Mouse (Mus musculus) adrenal gland, postnatal 10 days (tissue): ENCODE measurements around the gene Nxpe3. TPM values are rescaled to one million over a fixed set of nuclear protein-coding genes. Genes with fewer than 3 reads are reported as not detected.
A peak's percentile ranks its signal among the peaks of the same experiment; 100 is the strongest.
"Not testable (repeated sequence)": the region's sequence is repeated elsewhere in the genome, so short reads cannot be mapped to it uniquely, and the experiment has no call there.

ENCODE experiments used
- DNase-seq: peaks from one replicate; pipeline ENCODE4 v3.0.0; 2021; ENCODE audit warnings: mixed read lengths
- total RNA-seq, 2 experiments: library from RNA; stranded (reverse); gene quantifications; 2 replicates each; pipeline ENCODE4 v1.2.3; 2021

The Nxpe3 gene
- total RNA-seq, 2 experiments from 2014 or later = 1.6 to 2.0 TPM

- DNase-seq = not testable (repeated sequence)
Observed at GRCm38 (mm10) chr16:55837653-55838052, 57.4 kb downstream of the Nxpe3 start.

DNA sequence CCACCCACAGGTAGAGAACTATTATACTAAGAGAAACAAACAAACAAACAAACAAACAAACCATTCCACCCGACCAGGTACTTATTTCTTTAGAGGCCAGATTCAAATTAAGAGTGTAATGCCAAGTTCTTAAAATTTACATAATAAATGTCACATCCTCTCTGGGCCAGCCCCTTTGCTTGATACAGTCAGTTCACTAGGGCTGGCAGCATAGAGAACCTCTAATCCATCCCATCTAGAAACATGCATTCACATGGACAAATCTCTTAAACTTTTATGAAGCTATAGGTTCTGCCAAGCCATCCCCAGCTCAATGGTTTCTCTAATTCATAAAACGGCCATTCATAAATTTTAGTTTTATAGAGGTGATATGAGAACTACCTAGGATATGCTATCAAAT lies 57.9 kb downstream of the Nxpe3 start:
- no peak for DNase-seq

DNA sequence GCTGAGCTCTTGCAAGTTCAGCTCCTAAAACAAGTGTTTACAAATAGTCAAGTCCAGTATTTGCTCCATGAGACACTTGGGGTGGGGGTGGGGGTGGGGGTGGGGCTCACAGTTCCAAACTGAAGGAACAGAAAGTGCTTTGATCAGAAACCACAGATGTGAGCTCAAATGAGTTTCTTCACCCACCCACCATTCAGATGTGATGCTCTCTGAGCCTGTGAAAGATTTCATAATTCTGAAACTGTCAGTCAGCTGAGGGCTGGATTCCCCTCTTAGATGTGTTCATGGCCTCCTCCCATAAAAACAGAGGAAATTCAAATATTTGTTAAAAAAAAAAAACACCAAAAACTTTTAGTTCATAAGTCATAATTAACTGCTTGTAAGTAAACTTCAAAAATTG lies 59.3 kb downstream of the Nxpe3 start:
- DNase-seq = no peak

DNA sequence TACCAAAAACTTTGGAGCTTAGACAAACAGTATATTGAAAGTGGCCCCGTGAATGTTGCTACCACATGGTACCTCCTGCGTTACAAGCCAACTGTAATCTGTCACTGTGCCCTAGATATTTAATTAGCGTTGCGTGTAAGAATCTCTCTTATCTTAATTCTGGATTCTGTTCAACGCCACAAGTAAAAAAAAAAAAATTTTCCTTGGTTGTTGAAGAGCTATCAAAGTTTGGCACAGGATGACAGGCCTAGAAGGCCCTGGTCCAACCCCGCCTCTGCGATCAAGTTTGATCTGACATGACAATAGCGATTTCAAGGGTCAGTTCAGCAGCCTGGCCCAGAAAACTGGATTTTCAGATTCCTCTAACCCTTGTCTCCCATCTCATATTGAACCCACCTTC lies 62.5 kb downstream of the Nxpe3 start:
- DNase-seq = no peak

DNA sequence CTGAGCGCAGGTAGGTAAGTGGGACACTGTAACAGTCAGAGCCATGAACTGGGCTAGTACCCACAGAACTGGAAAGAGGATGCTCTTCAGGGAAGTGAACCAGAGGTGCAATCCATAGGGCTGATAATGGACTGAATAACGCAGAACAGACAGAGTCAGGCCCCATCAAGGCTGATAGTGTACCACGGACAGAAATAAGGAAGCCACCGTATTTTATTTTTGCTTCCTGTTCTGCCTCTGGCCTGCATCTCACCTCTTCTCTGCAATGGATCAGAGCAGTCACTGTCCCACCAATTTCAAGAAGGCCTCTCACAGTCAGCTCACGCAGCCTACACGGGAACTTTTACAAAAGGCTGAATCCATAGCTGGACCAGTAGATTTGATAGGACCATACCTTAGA lies 63.0 kb downstream of the Nxpe3 start:
- DNase-seq = no peak

- DNase-seq = no peak
Observed at GRCm38 (mm10) chr16:55831451-55831850, 63.6 kb downstream of the Nxpe3 start.

DNA sequence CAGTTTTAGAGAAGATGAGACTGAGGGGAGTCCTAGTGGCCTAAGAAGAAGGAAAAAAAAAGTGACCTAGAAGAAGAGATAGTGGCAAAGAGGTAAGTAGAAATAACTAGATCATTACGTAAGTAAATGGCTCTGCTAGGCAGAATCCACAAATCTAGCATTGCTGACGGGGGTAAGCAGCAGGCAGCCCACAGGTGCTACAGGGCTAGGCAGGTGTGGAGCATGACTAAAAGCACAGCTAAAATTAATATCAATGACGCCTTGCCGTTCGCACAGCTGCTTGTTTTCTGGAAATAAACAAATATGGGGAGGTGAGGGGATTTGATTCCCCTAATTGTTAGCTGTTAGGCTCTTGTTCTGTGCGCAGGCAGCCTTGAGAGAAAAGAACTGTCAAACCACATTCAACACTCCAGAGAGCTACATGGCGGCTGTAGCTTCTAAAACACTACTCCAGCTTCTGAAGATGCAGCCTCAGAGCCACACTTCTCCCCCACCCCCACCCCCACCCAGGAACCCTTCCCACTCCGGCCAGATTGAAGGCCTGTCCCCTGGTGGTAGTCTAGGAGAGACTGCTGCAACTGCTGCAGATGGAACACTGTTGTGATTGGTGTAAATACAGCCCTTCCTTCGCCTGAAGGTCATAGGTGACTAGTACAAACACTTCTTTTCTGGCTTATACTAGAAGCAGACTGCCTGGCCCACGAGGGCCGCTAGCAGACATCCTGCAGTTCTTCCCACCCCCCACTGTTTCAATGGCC lies 71.5 kb downstream of the Nxpe3 start:
- no peak for DNase-seq

DNA sequence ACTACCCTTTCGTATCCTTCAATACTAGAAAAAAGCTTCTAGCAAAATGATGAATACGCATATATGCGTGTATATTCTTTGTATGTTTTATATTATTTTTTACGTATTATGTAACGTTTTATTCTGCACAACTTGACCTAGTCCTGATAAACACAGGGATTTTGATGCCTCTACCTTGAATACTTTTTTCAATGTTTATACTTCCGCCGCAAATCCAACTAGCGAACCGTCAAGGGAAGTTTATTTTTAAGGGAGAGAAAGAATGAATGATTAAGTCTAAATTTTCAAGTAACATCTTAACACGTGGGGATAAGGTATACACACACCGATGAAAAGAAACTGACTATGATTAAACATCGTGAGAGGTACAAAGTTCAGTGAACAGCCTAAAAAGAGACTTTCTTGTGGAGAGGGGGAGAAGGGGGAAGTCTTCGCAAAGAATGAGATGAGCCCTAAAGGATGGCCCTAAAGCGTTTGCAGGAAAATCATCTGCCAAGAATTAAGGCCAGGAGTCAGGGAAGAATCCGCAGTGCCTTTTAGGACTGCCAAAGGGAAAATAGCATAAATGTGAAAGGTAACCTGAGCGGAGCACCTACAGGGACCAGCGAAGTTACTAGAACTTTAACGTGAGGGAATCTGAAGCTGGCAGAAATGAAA lies 72.2 kb downstream of the Nxpe3 start:
- no peak for DNase-seq

- DNase-seq = peak; percentile 97
Observed at GRCm38 (mm10) chr16:55821997-55822740, 72.9 kb downstream of the Nxpe3 start.

GRCm38 (mm10) chr16:55821571-55821981 lies 73.5 kb downstream of the Nxpe3 start:
- peak; percentile 59 for DNase-seq

DNA sequence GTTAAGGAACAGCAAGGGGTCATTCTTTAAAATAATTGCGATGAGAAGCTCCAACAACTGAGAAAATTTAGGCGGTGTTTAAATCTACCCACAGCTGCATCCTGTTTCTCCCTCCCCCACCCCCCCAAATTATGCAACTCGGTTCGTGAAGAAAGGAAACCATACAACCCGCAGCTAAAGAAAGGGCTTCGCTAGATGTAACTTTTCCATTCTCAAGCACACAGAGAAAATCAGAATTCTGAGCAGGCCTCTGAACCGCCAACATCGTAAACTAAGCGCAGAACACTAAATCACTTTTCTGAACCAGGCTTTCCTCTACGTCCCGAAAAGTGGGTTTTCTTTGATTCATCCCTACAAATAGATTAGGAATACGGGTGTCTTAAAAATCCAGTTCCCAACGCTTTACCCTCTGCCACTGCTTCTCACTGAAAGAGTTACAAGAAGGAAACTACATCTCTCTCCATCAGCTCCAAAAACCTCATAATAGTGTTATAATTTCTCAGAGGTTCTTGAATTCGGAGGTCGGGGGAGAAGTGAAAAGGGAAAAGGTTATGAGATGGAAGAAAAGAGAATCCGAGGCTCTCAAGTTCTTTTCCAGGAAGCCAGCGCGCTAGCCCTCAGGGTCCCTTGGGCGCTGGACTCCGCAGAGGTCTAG lies 74.0 kb downstream of the Nxpe3 start:
- no peak for DNase-seq

DNA sequence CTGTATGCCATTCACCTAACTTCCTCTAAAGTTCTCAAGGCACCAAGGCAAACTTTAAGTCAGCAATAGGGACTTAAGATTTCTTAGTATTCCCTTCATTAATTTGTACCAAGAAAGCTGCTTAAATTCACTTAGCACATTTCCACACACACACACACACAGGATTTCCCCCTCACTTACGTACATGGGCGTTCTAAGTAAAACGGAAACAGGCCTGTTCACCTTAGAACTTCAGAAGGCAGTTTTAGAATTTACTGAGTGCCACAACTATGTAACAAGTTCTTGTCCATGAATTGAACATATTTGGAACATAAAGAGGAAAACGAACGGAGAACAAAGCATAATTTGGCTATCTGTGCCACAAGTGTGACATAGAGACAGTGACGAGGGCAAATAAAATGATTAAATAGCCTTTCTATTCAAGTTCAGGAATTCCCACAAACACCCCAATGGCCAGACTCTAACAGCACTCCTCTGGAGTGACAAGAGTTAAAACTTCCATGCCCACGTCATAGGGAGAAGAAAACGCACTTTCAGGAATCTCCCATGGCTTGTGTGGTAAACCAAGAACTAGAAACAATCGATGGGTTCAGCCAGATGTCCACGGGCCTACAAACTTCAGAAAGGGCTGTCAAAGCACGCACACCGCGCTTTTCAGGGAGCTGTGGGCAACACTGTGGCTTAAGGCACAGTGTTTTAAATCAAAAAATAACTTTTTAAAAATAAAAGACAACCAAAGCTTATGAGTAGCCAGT lies 74.7 kb downstream of the Nxpe3 start:
- no peak for DNase-seq

DNA sequence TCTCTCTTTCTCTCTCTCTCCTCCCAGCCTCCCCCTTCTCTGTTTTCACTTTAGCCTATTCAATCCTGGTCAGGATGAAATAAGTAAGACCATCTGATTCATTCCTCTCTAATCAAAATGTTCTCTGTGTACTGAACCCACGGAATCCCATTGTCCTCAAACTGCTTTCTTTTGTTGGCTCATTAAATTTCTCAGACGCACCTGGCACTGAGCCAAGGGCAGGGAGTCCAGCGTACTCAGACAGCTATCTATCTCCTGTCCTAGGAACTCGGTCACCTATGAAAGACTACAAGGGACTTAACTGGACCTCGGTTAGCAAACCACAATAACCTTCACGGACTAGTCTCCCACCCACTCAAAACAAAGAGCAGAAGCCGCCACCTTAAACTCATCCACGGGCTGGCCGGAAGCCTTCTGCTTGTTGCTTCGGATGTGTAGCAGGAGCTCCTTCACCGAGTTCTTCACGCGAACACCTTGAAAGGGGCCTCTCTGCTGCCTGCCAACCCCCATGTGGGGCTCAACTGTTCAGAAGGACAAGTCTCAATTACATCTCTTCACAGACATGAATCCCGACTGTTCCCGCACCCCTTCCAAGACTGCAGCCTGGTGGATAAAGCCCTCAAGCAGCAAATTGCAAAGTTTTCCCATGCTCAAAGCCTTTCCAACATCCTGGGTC lies 75.8 kb downstream of the Nxpe3 start:
- peak; percentile 78 for DNase-seq

GRCm38 (mm10) chr16:55817717-55818515 lies 77.2 kb downstream of the Nxpe3 start:
- no peak for DNase-seq

DNA sequence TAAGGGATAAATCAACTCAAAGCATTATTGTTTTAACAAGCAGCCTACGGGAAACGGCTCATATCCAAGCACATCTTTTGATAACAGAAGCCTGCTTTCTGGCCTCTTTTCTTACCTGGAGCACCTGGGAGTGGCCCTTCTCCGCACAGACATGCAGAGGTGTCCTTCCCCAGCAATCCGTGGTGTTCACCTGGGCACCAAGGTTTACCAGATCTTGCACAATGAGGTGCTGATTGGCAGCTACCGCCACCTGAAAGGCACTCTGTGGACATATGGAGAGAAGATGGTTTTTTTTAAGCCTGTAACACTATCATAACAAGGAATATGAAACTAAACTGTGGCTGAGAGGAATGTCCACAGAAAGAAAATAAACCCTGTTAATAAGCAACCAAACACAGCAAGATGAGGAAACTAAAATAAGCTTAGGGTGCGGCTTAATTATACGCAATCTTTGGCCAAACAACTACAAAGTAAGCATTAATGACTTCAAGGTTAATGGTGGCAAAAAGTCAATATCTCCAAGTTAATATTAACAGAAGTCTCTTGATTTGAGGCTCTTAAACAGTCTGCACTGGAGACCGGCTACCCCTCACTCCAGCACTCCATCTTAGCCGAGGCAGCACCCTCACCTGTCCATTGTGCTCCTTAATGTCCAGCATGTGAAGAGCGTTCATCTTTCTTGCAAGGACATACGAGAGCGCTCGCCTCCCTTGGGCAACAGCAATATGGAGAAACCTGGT lies 78.7 kb downstream of the Nxpe3 start:
- DNase-seq = no peak

- no peak for DNase-seq
Observed at GRCm38 (mm10) chr16:55815466-55815865, 79.6 kb downstream of the Nxpe3 start.

- DNase-seq = no peak
Observed at GRCm38 (mm10) chr16:55814686-55815085, 80.4 kb downstream of the Nxpe3 start.

DNA sequence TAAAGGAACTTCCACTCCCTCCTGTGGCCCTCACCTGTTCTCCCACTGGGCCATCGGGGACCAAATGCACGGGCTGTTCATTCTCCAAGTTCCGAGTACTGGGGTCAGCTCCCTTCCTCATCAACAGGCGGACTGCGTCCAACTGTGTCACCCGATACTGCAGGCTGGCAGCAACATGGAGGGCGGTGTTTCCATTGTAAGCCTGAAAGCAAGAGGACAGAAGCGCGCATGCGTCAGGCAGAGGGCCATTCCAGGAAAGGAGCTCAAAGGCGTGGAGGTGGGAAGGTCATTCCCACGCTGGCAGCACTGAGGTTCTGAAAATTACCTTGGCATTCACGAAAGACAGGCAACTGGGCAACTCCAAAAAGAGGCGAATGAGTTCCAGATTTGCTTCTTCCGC lies 81.2 kb downstream of the Nxpe3 start:
- peak; percentile 29 for DNase-seq

DNA sequence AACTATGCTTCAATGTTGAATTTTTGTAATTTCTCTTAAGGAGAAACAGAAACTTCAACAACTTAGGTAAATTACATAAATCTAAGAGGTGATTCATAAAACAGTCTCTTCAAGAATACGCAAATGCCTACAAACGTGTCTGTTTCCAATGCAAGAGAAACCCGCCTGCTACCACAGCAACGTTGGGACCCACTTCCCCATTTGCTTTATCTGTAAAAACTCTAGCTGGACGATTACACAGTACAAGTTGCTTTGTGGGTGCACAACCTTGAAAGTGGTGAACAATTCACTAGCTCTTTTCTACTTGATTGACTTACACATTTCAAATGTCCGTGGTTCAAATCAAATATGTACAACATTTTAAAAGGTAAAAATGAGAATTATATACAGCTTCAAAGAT lies 83.3 kb downstream of the Nxpe3 start:
- no peak for DNase-seq
